Mouse (Mus musculus) intestine, embryonic 16.5 days (tissue): ENCODE measurements around the gene Ddi2. TPM values are rescaled to one million over a fixed set of nuclear protein-coding genes. Genes with fewer than 3 reads are reported as not detected.
"Not testable (repeated sequence)": the region's sequence is repeated elsewhere in the genome, so short reads cannot be mapped to it uniquely, and the experiment has no call there.

Source experiments
- ATAC-seq: fragments of 200-750 bp; cut with Nextera tagmentation; 2 replicates; pipeline ENCODE4 v1.8.0; 2017; ENCODE audit warnings: moderate TSS enrichment, moderate library complexity
- H3K27ac ChIP-seq: fragments of 300-500 bp; sonication (generic); 2 replicates; pipeline ENCODE4 v1.5.1; 2014; ENCODE audit warnings: mild to moderate bottlenecking, low read length
- H3K27me3 ChIP-seq: fragments of 300-500 bp; sonication (generic); replicated peaks from 2 replicates; pipeline ENCODE4 v1.6.1; 2014; ENCODE audit warnings: low read length, control low read depth, mixed read lengths; ENCODE audit not compliant: control insufficient read depth, insufficient read depth
- H3K36me3 ChIP-seq: fragments of 300-500 bp; sonication (generic); 2 replicates; pipeline ENCODE4 v1.6.1; 2014; ENCODE audit warnings: low read length, control low read depth; ENCODE audit not compliant: control insufficient read depth, insufficient read depth
- H3K4me1 ChIP-seq: fragments of 300-500 bp; sonication (generic); 2 replicates; pipeline ENCODE4 v1.6.1; 2014; ENCODE audit warnings: low read length, control low read depth, mixed read lengths; ENCODE audit not compliant: control insufficient read depth, insufficient read depth
- H3K4me2 ChIP-seq: fragments of 300-500 bp; sonication (generic); 2 replicates; pipeline ENCODE4 v1.6.1; 2014; ENCODE audit warnings: low read depth, low read length, control low read depth
- H3K4me3 ChIP-seq: fragments of 300-500 bp; sonication (generic); 2 replicates; pipeline ENCODE4 v1.5.1; 2014; ENCODE audit warnings: mild to moderate bottlenecking, low read length
- H3K9ac ChIP-seq: fragments of 300-500 bp; sonication (generic); 2 replicates; pipeline ENCODE4 v1.6.1; 2014; ENCODE audit warnings: low read depth, low read length
- H3K9me3 ChIP-seq: fragments of 300-500 bp; sonication (generic); 2 replicates; pipeline ENCODE4 v1.6.1; 2016; ENCODE audit warnings: low read length, control low read depth; ENCODE audit not compliant: control insufficient read depth
- WGBS: fragments of 180-500 bp; shearing (Covaris S2); extraction: QIAGEN DNeasy Blood & Tissue Kit; methylation state at CpG from one replicate; pipeline ENCODE4 v1.1.7; 2014; 5-methylcytosine and 5-hydroxymethylcytosine counted together
- polyA plus RNA-seq: library from polyadenylated mRNA; unstranded; fragments of >200 nt; fragmentation: Nextera tagmentation; extraction: Ambion mirVana; gene quantifications from 2 replicates; pipeline ENCODE4 v1.2.1, GENCODE M21; 2015

The Ddi2 gene
- polyA plus RNA-seq: 16.5 and 17.2 TPM in 2 replicates

DNA sequence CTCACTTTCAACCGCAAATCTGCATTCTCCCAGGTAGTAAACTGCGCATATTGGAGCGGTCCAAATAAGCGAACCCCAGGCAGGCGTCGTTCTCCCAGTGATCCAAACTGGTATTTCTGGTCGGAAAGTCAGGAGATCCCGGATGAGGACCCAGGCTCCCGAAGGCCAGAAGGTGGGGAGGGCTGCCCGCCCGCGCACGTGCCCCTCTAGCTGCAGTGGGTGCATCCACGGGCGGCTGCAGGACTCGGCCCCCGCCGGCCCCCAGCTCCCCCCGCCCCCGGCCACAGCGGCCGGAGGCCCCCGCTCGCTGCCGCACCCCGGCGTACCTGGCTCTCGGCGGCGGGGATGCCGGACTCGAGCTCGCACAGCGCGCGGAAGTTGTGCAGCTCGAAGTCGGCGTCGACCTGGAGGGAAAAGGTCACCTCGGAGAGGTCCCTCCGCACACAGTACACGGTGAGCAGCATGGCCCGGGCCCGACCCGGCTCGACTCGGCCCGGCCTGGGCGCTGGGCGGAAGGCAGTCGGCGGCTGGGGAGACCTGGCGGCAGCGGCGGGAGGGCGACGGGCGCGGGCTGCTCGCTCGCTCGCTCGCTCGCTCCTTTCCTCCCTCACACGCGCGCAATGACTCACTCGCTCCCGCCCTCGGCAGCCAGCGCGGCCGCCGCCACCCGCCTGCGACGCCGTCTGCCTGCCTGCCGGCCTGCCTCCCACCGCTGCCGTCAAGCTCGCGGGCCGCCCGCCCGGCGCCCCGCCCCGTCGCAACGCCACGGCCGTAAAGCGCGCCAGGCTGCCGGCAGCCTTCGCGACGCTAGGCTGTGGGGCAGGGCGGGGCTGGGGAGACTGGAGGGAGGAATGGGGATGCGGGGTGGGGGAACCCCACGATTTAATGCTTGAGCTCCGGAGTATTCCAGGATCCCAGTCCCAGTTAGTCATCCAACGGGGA lies at the start of gene Ddi2:
Gene Ddi2 (minus strand): TSS at position 689 of the 942 bp plus-strand sequence.
- peaks cover 27% of the 10 kb centered on the region for H3K4me1 ChIP-seq
- WGBS: under 1% methylated on average over 85 of the region's 105 CpGs
- peak; percentile 86 for ATAC-seq

DNA sequence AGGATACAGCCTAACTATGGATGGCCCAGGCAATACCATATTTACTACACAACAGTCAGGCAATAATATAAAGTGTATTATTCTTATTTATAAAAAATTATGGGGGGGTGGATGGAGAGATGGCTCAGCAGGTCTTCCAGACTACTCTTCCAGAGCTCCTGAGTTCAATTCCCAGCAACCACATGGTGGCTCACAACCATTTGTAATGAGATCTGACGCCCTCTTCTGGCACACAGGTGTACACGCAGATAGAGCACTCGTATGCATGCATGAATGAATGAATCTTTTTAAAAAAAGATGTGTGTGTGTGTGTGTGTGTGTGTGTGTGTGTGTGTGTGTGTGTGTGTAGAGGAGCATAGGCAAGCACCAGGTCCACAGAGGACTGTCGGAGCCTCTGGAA lies 49.8 kb upstream of the Ddi2 start:
- not testable (repeated sequence) for ATAC-seq

More for the DNA sequence above, at the start of gene Ddi2:
- Histone ChIP-seq H3K36me3 (no peaks in the 10 kb centered on the region), H3K4me3 (peak within 1 kb of the TSS; percentile 94), H3K4me2 (peak within 1 kb of the TSS; percentile 48), H3K27me3 (no peaks in the 10 kb centered on the region), H3K9ac (peak within 1 kb of the TSS; percentile 98), H3K27ac (peak within 1 kb of the TSS; percentile 96), H3K9me3 (no peaks in the 10 kb centered on the region)

DNA sequence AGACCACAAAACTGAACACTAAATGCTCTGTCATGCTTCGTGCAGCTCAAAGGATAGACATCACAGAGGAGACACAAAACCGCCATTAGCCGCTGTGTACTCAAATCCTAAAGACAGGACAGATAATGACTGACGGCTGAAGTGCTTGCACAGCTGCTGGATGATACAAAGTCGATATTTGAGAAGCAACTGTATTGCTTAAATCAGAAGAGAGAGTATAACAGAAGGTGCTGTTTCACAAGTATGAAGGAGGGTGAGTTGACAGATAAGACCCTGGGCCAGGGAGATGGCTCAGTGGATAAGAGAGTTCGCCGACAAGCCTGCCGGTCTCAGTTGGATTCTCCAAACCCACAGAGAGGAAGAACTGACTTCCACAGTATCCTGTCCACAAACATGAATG lies 48.6 kb upstream of the Ddi2 start:
- Histone ChIP-seq H3K4me1 (peaks cover 12% of the 10 kb centered on the region), H3K9ac (no peak overlapping the region), H3K27ac (no peak overlapping the region), H3K9me3 (no peaks in the 10 kb centered on the region), H3K4me3 (no peak overlapping the region), H3K4me2 (no peak overlapping the region), H3K36me3 (peaks cover 16% of the 10 kb centered on the region), H3K27me3 (no peaks in the 10 kb centered on the region)
- WGBS: 90% methylated on average over 8 of the region's 8 CpGs
- ATAC-seq: no peak

More for the DNA sequence above, 49.8 kb upstream of the Ddi2 start:
- H3K9ac ChIP-seq, H3K9me3 ChIP-seq, H3K4me2 ChIP-seq, H3K4me3 ChIP-seq, H3K27me3 ChIP-seq, H3K27ac ChIP-seq, H3K4me1 ChIP-seq: not testable (repeated sequence)
- peaks cover 12% of the 10 kb centered on the region for H3K36me3 ChIP-seq
- 84% methylated on average over 4 of the region's 4 CpGs for WGBS

DNA sequence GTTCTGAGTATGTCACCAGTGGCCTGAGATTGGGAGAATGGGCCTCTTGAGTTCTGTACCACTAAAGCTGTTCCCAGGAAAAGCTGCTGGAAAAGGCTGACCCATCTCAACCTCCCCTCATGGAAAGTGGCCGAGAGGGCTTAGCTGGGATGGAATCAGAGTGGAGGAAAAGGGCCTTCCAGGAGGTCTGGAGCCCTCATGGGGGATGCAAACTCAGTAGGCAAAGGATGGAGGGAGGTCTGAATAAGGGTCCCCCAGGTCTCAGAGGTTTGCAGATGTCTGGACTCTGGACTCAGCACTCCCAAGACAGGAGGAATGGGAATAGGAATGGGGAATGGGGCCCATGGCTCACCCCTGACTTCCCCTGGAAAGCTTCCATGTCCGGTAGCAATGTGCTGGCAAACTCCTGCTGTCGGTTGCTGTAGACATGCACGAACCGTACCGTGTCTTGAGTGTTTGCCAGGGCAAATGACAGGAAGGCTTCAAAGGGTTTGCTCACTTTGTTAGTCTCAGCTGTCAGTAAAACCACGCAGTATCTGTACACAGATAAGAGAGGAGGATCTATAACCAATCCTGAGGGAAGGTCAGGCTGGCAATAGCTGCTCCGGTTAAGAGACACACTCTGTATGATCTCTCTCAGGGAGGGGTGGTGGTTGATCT lies 46.4 kb upstream of the Ddi2 start:
- H3K4me3 ChIP-seq: no peak overlapping the region
- ATAC-seq: no peak
- H3K9ac ChIP-seq: no peak overlapping the region
- peaks cover 17% of the 10 kb centered on the region for H3K4me1 ChIP-seq
- WGBS: 78% methylated on average over 8 of the region's 8 CpGs
- H3K27ac ChIP-seq: no peak overlapping the region
- no peaks in the 10 kb centered on the region for H3K27me3 ChIP-seq
- no peak overlapping the region for H3K4me2 ChIP-seq
- H3K36me3 ChIP-seq: peaks cover 15% of the 10 kb centered on the region
- no peaks in the 10 kb centered on the region for H3K9me3 ChIP-seq

DNA sequence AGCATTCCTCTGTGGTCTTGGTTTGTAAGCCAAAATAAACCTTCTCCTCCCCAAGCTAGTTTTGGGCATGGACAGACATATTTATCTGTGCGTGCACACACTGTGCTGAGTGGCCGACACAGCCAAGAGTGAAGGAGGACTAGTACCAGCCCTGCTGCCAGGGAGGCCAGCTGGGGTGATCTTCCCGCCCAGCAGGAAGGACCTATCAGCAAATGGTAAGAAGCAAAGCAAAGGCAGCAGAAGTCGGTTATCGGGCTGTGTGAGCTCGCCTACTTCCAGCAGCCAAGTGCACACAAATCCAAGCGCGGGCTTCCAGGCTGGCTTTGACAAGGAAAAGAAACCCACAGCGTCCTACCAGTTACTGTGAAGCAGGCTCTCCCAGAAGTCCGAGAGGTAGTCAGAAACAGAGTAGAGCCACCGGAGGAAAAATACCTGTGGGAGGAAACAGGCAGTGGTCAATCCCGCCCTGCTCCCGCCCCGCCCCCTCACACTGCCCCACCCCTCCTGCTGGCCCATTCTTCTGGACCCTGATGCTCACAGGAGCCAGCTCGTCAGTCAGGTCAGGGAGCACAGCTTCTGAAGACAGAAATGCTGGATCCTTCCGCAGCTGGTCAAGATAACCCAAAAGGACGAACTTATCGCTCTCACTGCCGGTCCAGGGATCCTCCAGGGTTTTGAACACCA lies 44.3 kb upstream of the Ddi2 start:
- no peaks in the 10 kb centered on the region for H3K27me3 ChIP-seq
- H3K9ac ChIP-seq: peak overlapping the region; percentile 32; the same call in 1 of the 2 replicates
- peaks cover 17% of the 10 kb centered on the region for H3K4me1 ChIP-seq
- no peak overlapping the region for H3K4me3 ChIP-seq
- 65% methylated on average over 19 of the region's 19 CpGs for WGBS
- no peaks in the 10 kb centered on the region for H3K9me3 ChIP-seq
- peak overlapping the region; percentile 6; the same call in 1 of the 2 replicates for H3K4me2 ChIP-seq
- peak; percentile 77 for ATAC-seq
- H3K36me3 ChIP-seq: peaks cover 16% of the 10 kb centered on the region
- H3K27ac ChIP-seq: peak overlapping the region; percentile 83

DNA sequence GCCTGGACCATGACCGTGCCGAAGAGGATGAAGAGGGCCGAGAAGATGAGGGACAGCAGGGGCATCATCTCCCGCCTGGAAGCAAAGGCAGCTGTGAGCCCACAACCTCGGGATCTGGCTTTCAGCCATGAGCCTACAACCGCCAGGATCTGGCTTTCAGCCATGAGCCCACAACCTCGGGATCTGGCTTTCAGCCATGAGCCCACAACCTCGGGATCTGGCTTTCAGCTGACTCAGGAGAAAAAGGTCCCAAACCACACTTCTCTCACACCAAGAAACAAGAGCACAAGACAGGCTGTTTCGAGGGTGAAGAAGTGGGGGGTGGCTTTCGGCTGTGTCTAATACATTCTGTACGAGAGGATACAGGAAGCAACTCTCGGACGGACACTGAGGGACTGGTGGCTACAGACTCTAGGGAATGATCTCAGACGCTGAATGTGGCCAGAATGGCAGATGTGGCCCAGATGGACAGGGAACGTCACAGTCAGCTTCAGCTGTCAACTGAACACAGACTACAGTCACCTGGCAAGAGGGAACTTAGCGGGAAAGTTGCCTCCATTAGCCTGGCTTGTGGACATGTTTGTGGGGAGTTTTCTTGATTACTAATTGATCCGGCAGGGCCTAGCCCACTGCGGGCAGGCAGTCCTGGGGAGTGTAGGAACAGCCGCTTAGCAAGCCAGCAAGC lies 43.6 kb upstream of the Ddi2 start:
- H3K27ac ChIP-seq: peak overlapping the region; percentile 83
- H3K27me3 ChIP-seq: no peaks in the 10 kb centered on the region
- H3K4me3 ChIP-seq: no peak overlapping the region
- peak; percentile 75 for ATAC-seq
- peaks cover 18% of the 10 kb centered on the region for H3K36me3 ChIP-seq
- H3K9me3 ChIP-seq: no peaks in the 10 kb centered on the region
- H3K4me1 ChIP-seq: peaks cover 17% of the 10 kb centered on the region
- WGBS: 38% methylated on average over 19 of the region's 19 CpGs
- peak overlapping the region; percentile 38 for H3K9ac ChIP-seq
- H3K4me2 ChIP-seq: peak overlapping the region; percentile 6

DNA sequence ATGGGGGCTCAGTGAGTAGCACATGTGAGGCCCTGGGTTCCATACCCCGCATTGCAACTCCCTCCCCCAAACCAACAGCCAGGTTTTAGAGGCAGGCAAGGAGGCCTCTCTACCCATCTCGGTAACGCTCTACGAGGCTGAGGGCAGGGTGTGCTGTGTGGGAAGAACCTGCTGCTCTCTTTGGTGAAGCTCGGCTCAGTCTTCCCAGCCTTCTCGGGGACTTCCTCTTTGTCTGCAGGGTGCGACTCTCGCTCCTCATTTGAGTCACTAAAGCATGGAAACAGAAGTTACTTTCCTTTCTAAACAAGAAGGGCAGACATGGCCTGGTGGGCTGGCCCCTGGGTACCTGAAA lies 43.1 kb upstream of the Ddi2 start:
- ATAC-seq: peak; percentile 4; the same call in 1 of the 2 replicates
- Histone ChIP-seq H3K4me3 (no peak overlapping the region), H3K9ac (peak overlapping the region; percentile 38; the same call in 1 of the 2 replicates), H3K27ac (peak overlapping the region; percentile 83), H3K36me3 (peaks cover 17% of the 10 kb centered on the region), H3K9me3 (no peaks in the 10 kb centered on the region), H3K4me1 (peaks cover 17% of the 10 kb centered on the region), H3K4me2 (peak overlapping the region; percentile 6), H3K27me3 (no peaks in the 10 kb centered on the region)
- WGBS: 73% methylated on average over 8 of the region's 8 CpGs

DNA sequence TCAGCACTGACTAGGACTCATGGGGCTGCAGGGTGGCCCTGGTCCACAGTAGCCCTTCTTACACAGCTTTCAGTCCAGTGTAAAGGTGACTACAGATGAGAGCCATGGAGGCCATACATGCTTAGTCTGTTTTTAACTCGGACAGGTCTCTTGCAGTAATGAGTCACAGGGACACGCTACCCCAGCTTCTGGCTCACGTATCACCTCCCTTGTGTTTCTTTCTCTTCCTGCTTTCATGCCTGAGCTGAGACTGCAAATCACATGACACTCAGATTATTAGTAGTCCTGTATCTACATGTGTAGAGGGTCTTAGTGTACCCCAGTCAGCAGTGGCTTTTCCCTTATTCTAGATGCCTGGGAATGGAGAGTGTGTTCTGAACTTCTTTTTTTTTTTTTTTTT lies 41.8 kb upstream of the Ddi2 start:
- Histone ChIP-seq H3K36me3 (peaks cover 16% of the 10 kb centered on the region), H3K4me2 (no peak overlapping the region), H3K9ac (no peak overlapping the region), H3K27ac (no peak overlapping the region), H3K27me3 (no peaks in the 10 kb centered on the region), H3K4me3 (no peak overlapping the region), H3K9me3 (no peaks in the 10 kb centered on the region), H3K4me1 (peaks cover 19% of the 10 kb centered on the region)
- 93% methylated on average over 3 of the region's 3 CpGs for WGBS
- ATAC-seq: no peak
